Mouse (Mus musculus): ENCODE data around the gene Psmb10.

Gene Psmb10

DNA sequence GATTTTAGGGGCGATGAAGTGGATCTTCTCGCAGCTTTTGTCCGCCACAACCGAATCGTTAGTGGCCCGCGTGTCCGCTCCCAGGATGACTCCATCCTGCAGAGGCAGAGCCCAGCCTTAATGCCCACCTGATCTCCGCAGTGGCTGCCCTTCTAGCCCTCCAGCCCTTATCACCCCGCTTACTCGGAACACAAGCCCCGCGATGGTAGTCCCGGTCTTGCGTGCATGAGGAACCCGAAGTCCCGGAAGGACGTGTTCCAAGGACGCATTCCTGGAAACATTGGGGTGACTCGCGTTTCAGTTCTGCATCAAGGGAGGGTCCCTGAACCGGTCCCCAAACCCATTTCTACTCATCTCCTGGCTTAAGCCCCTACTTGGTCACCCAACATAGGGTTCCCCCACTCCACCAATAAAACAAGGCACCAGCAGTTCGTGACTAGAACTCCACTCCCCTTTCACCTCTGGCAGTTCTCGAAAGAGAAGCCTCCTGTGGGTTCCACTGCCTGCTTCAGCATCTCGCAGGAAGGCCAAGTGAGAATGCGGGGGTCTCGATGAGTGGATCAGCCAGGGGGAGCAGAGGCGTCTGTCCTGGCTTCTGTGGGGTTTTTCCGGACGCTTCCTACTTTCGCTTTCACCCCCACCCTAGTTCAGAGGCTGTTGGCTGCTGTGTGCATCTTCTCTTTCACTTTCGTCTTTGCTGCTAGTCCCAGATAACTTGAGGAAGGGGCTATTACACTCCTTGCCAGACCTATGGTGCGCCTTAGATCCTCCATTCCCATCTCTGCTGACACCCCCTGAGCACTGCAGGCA lies 543 bp downstream of the Psmb10 start:
- in situ Hi-C loops (cut with MboI, MseI): loop anchor here in 1 of 2 experiments (5.0 kb wide), 1 partner anchor 225 kb away; no protein-coding TSS in a partner anchor

DNA sequence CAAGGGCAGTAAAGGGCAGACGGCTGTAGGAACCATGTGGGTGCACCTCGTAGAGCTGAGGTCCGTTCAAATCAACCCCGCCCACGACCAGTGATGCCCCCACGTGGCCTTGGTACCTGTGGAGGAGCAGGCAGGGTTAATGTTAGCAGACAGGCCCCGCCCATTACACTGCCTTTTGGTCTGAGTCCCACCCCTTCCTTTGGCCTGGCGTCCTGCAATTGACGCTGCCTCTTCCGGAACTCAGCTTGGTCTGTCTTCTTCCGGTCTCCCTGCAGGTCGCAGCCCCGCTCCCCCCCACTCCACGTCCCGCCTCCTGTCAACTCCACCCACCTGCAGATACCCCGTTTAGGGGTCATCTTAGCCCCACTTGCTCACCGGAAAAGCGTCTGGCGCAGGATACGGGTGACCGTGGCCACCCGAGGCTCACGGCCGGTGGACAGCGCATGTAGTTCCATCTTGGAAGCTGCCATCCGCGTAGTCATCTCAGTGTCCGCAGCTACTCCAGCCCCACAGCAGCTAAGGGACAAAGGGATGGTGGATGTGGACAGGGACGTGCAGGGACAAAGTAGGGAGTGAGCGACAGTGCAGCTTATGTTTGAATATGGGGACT lies 1.3 kb downstream of the Psmb10 start:
- in situ Hi-C loops (cut with MboI, MseI): loop anchor here in 1 of 2 experiments (5.0 kb wide), 1 partner anchor 225 kb away; no protein-coding TSS in a partner anchor

DNA sequence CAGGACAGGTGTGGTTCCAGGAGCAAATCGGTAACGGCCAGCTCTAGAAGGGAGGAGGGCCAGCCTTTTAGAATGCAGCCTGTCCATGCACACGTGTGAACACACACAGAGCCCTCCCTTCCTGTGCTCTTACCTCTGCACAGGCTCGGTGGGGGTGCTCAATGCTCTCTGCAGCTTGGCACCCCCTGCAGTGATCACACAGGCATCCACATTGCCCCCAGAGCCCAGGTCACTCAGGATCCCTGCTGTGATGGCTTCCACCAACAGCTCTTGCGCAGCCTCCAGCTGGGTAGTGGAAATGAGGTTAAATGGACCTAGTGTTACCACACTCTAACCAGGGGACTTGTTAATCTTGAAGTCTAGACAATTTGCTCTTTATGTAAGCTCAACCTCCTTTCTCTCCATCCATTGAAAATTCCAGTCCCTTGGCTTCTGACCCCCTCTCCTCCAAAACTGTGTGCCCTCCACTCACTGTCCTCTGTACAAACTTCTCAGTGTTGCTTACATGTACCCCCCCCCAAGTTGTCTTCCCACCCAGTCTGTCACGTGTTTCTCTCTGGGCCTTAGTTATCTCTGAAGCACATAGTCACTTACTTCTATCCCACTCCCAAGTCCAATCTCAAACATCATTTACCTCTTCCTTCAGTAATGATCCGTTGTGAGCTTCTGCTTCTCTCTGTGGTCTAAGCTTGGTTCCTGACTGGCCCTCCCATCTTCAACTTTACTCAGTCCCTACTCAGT lies 2.2 kb downstream of the Psmb10 start:
- in situ Hi-C loops (cut with MboI, MseI): loop anchor here in 1 of 2 experiments (5.0 kb wide), 1 partner anchor 224 kb away; no protein-coding TSS in a partner anchor

DNA sequence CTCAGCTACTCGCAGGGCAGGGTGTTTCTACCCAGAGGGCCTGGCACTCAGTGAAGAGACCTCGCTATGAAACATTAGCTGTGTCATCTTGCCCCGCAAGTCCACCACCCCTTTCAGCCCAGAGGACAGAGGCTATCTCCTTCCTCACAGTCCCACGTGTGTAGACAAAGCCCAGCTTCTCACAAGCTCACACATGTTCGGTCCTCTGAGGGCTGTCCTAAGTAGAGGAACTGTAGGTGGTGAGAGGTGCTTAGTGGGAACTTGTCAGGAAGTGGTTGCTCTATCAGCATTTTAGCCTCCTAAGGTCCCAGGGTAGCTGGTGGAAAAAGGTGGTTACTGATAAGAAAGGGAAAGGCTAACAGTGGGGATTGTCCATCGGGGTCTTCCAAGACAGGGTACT lies 3.1 kb downstream of the Psmb10 start:
- in situ Hi-C loops (cut with MboI, MseI): loop anchor here in 1 of 2 experiments (5.0 kb wide), 1 partner anchor 223 kb away; no protein-coding TSS in a partner anchor

DNA sequence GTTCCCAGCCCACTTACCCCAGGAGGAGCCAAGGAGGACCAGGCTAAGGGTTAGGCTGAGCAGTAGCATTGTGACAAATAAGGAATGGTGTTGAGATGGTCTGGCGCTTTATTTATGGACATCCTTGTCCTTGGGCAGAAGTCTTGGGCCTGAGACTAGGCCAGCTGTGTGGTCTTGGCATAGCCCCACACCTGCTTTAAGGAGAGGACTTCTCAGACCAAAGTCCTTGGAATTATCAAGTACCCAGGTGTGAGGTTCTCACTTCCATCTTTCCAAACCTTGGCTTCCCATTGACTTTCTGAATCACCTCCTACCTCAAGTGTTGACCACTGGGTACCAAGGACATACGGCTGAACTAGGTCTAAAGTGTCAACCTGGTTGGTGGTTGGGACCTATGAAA lies 4.5 kb downstream of the Psmb10 start, which contains the start of gene Ctrl:
TSS of gene Ctrl (minus strand) at position 101 of the 400 bp plus-strand sequence.
- in situ Hi-C loops (cut with MboI, MseI): loop anchor here (5.0 kb wide), 2 partner anchors 46 to 221 kb away; no protein-coding TSS in a partner anchor

DNA sequence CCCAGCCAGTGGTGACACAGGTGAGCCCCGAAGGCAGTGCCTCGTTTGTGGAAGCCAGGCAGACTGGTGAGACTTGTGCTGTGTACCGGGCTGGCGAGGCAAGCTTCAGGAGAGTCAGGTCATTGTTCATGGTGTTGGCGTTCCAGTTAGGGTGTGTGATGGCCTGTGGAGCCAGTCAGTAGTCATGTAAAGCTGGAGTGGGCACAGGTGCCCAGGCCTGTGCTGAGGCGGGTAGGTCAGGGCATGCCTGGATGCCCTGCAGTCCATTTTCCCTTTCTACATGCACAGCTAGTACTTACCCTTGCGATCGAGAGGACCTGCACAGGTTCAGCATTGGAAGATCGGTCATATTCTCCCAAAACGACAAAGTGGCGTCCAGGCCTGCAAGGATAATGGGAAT lies 5.7 kb downstream of the Psmb10 start:
- in situ Hi-C loops (cut with MboI, MseI): loop anchor here (5.0 kb wide), 2 partner anchors 45 to 220 kb away; no protein-coding TSS in a partner anchor

DNA sequence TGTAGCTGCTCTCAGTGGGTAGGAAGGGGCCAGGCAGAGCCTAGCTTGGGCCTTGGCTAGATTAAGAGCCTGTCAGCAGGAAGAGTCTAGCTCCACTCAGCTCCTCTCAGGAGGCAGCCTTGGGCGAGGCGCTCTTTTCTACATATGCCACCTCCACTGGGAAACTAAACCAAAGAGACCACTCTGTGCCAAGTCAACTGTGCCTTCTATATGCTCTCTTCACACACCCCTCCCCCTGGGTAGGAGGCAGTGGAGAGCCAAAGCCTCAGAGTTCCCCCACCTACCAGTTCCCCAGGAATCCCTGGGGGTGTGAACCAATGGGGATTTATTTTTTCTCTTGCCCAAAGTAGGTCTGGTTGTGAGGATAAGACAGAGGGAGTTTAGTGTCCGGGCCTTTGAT lies 7.0 kb downstream of the Psmb10 start:
- in situ Hi-C loops (cut with MboI, MseI): loop anchor here (5.0 kb wide), 2 partner anchors 44 to 219 kb away; no protein-coding TSS in a partner anchor

DNA sequence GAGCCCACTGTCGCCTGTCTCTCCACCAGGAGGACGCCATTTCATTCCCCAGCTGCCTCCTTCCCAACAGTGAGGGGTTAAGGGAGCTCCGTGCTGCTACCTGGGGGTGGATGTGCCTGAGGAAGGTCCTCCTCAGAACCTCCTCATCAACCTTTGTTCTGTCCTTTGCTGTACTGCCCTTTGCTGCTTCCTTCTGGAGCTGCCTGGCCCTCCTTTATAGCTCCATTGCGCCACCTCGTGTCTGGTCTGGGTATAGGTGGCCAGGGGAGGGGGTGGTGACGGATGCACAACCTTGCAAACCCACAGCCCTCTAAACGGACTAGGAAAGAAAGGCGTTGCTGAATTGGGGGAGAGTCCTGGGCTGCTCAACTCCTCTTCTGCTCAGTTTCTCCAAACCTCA lies 7.6 kb downstream of the Psmb10 start:
- in situ Hi-C loops (cut with MboI, MseI): loop anchor here (5.0 kb wide), 2 partner anchors 43 to 218 kb away; no protein-coding TSS in a partner anchor

DNA sequence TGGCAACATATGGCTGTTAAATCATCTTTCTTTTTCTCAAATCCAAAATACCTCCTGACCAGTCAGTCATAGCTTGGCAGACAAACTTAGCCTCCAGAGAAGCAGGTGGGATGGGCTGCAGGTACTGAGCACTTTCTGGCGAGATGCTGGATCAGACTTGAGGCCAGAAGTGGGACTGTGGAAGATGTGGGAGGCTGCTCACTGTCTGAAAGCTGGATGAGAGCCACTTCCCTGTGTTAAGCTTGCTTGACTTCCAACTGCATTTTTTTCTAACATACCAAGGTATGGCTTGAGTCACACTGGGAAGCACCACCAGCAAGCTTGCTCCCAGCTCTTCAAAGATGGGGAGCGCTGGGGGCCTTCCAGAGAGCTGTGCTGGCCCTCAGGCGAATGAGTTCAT lies 13.1 kb downstream of the Psmb10 start:
- in situ Hi-C loops (cut with MboI, MseI): no loop called here

DNA sequence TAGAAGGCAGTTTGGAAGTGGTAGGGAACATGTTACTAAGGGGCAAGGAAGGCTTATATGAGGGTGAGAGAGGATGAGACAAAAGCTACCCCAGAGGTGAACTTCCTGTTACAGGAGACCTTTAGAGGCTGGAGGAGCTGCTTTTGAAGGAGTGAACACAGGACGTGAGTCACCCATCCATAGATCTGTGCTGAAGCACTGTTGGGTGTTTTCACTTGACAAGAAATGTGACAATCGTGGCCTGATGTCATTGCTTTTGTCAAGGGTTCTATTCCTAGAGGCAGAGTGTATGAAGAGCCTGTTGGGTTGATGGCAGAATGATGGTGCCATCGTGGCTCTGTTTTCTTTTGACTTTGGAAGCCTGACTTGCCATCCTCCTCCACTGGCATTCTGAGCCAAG lies 18.9 kb downstream of the Psmb10 start:
- in situ Hi-C loops (cut with MboI, MseI): no loop called here

DNA sequence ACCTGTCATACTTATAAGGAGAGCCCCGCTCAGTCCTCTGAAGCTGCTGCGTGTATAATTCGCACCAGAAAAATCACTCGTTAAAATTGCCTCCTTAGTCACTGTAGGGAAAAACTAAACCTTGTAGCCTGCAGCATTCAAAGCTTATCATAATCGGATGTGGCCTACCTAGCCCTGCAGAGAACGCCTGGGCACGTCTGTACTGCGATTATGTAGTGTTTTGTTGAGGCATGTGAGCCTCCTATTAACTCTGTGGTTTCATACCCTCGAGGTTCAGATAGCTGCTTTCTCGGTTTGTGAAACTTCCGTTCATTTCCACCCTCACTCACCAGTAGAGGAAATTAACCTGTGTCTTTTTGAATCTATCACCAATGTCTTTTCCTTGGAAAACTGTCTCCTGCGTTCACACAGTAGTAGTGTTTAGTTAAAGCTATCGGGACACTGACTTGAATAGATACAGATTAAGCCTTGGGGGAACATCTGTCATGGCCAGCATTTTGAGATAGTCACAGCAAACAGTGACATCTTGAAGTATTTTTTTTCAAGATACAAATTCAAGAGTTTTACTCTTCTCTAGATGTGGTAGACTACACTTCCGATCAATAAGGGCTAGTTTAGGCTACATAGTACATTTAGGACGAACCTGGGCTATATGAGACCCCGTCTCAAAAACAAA lies 37.2 kb downstream of the Psmb10 start:
- in situ Hi-C loops (cut with MboI, MseI): no loop called here

DNA sequence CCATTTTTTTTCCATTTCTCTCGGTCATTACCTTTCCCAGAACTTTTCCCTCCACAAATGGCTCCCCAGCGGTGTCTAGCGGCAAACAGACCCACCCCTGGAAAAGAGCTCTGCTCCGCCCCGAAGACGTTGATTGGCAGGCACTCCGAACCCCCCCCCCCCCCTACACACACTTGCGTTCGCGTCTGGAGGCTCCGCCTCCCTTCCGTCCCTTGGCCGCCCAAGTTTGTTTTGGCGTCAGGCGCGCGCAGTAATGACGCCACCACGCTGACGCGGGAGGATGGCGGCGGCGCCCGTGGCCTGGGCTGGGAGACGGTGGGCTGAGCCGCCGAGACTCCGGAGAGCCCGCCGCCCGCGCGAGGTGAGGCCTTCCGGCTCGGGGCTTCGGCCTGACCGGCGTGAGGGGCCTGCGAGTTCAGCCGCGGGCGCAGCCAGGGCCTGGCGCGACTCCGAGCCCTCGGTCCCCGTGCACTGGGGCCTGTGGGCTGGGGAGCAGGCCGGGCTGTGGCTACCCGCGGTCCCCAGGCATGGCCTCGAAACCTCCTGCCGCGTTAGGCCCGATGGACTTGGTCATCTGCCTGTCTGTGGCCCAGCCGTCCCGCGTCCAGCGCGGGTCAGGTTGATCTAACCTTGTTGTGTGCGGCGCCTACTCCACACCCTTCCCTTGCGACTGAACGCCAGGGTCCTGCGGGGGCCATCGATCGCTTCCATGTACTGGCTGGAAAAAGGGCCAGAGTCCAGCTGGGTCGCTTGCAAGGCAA lies 37.9 kb downstream of the Psmb10 start, which contains the start of gene Pskh1:
TSS of gene Pskh1 (plus strand) at position 262 of the 761 bp plus-strand sequence.
- in situ Hi-C loops (cut with MboI, MseI): no loop called here

DNA sequence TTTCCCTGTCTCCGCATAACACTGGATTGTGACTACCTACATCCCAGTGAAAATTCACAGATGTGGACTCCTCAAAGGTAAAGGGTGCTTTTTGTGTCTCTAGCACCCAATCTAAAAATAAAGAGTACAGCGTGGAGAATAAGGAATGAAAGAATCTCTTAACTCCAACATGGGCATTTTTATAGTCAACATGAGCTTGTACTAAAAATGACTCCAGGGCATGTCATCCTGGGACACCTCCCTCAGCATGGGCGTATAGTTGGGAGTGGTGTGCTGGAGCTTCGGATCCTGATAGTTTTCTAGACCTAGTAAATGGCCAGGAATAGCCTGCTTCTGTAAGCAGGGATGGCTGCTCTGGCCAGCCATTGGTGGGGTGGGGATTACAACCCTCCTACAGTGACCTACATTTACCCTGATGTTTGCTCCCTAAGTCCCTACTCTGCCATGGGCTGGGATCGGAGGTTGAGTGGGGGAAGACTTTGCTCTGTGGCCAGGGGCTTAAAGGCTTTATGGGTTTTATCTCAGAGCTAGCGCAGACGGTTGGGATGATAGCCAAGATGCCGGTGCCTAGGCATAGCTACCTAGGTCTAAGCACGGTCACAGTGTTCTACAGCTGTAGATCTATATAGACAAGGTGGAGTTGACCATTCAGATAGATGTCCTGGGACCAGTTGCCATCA lies 40.3 kb downstream of the Psmb10 start:
- in situ Hi-C loops (cut with MboI, MseI): no loop called here

DNA sequence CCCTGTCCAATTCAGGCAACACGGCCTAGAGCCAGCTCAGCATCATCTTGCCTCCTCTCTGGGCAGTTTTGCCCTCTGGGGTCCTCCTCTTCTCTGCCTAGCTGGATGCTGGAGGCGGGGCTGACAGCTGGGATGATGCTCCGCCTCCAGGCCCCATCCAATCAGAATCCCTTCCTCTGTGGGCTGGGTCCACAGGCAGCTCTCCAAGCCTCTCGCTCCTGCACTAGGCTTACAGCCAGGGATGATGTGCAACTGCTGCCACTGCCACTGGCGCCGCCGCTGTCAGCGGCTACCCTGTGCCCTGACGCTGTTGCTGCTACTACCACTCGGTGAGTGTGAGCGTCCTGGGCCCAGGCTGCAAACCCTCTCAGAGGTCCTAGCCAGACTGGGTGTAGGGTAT lies 44.9 kb downstream of the Psmb10 start, which contains the start of gene Nrn1l:
TSS of gene Nrn1l (plus strand) at position 229 of the 400 bp plus-strand sequence.
- in situ Hi-C loops (cut with MboI, MseI): no loop called here

DNA sequence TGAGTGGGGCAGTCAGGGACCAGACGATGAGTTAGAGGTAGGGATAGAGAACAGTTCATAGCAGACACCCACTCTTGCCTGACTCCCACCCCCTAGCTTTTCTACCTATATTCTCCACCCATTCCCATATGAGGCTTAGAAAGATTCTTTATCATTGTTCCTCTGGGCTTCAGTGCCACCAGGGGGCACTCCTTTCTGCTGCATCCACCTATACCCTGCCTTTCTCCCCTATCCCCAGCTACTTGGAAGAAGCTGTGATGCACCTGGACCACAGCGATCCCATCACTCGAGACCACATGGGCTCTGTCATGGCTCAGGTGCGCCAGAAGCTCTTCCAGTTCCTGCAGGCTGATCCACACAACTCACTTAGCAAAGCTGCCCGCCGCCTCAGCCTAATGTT lies 45.8 kb downstream of the Psmb10 start:
- in situ Hi-C loops (cut with MboI, MseI): no loop called here

DNA sequence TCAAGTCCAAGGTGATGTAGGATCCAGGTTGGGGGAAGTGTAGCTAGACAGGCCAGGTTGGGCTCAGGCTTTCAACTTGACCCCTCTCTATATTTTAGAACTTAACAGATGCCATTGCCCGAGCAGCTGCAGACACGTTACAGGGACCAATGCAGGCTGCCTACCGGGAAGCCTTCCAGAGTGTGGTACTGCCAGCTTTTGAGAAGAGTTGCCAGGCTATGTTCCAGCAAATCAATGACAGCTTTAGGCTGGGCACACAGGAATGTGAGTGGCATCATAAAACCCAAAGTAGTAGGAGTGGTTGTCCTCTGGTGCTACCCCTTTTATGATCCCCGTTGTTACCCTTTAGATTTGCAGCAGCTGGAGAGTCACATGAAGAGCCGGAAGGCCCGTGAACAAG lies 47.4 kb downstream of the Psmb10 start:
- in situ Hi-C loops (cut with MboI, MseI): no loop called here

DNA sequence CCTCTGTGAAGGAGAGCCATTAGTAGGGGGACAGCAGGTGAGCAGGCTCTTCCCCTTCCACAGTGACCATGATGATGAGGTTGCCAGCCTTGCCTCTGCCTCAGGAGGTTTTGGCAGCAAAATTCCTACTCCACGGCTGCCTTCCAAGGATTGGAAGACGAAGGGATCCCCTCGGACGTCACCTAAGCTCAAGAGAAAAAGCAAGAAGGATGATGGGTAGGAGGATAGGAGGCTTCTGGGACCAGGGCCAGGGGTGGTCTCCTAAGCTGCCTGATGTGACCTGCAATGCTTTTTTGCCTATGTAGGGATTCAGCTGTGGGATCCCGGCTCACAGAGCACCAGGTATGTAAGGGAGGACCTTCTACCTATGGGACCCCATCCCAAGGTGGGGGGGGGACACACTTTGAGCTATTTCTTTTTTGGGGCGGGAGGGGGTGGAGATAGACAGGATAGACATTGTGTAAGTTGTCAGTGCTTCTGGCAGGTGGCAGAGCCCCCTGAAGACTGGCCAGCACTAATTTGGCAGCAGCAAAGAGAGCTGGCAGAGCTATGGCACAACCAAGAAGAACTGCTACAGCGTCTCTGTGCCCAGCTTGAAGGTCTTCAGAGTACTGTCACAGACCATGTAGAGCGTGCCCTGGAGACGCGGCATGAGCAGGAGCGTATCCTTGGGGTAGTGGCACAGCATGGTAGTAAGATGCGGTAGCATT lies 48.3 kb downstream of the Psmb10 start:
- in situ Hi-C loops (cut with MboI, MseI): loop anchor here (5.0 kb wide), 1 partner anchor 42 kb away; the partner anchor contains the start of gene Ctrl (in 2 of the 2)
